Mouse (Mus musculus) granulocyte monocyte progenitor cell, adult 5-6 weeks (primary cell): ENCODE results near the gene Cdc42bpg. TPM values are rescaled to one million over a fixed set of nuclear protein-coding genes. Genes with fewer than 3 reads are reported as not detected.

Source experiments
- ATAC-seq: replicated peaks from 2 replicates; pipeline ENCODE4 v1.8.0; 2016; ENCODE audit warnings: mild to moderate bottlenecking, moderate TSS enrichment, inconsistent platforms; ENCODE audit not compliant: poor library complexity, severe bottlenecking
- total RNA-seq, 2 experiments: library from RNA; stranded (forward) in 1 of 2; stranded (reverse) in 1 of 2; fragments of 200-712, 200-1000 nt in 1 of 2; fragments of >200 nt in 1 of 2; fragmentation: Nextera tagmentation in 1 of 2; gene quantifications; 2 replicates each; pipeline ENCODE4 v1.2.3; 2014 to 2017

The Cdc42bpg gene
- total RNA-seq, 2 experiments from 2014 or later: 2.6 to 3.6 TPM

DNA sequence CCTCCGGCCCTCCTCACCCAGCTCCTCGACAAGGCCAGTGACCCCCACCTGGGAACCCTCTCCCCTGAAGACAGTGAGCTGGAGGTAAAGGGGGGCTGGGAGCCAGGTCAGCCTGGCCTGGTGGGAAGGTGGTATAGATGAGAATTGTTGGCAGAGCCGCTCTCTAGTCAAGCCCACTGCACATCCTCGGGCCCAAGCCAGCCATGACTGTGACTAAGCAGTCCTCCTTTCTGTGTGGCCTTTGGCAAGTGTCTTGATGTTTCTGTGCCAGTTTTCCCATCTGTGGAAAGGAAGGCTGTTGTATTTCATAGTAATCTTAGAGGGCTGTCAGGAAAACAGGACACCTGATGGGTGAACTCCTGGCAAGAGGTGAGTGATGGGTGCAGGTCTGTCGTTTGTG lies 37.7 kb downstream of the Cdc42bpg start:
- no peak for ATAC-seq

DNA sequence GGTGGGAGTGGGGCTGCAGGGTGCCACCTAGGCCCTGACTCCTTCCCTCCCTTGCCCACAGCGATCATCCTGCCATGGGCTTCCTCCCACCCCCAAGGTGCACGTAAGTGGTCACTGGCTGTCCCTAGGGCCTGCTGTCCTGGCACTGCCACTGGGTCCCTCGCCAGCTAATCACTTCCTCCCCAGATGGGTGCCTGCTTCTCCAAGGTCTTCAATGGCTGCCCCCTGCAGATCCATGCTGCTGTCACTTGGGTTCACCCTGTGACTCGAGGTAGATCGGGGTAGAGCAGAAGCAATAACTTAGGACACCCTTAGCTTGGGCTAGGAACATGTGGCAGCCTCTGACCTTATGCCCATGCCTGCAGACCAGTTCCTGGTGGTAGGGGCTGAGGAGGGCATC lies 39.8 kb downstream of the Cdc42bpg start:
- ATAC-seq: no peak

- ATAC-seq: no peak
Observed at GRCm38 (mm10) chr19:6346661-6347060, 40.4 kb downstream of the Cdc42bpg start.

- no peak for ATAC-seq
Observed at GRCm38 (mm10) chr19:6347615-6348014, 41.4 kb downstream of the Cdc42bpg start.

DNA sequence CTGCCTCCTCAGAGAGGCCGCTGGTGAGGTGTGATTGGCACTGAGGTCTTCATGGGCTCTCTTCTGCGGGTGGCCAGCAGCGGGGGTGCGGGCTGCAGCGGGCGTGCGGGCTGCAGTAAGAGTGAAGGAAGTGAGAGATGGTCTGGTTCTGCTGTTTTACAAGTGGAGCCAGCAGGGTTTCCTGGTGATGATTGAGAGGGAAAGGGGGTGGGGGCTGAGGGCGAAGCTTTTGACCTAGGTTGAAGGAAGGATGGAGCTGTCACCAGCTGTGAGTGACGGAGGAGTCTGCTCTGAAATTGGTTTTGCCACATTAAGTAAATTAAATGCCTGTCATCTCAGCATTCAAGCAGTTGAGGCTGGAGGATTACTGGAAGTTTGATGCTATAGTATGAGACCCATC lies 42.5 kb downstream of the Cdc42bpg start:
- no peak for ATAC-seq

DNA sequence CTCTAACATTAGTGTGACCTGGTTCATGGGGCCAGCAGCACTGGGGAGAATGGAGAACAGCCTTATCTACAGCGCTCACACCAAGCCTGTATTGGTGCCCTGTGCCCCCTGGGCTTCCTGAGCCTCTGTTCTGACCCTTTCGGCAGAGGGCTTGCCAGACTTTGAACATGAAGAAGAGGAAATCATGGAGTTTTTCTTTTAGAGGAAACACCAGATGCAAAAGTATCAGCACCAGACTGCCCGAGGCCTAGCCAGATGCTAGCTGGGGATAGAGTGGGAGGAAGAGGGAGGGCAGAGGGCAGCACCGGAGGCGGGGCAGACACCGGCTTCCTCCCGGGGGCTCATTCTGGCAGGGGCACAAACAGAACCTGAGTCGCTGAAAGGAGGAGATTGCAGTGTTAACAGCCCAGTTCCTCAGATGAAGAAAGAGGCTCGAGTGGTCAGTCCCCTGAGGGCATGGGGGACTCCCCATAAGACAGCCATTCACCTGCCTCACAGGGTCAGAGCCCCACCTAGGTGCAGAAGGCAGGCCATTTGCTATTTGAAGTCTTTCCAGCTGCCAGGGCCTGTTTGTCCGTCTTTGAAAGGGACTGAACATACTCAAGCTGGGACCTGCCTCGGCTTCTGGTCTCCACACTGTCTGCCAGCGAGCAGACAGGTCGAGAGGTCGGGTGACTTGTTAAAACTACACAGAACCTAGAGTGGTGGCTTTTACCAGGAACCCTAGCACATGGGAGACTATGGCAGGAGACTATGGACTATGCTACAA lies 43.1 kb downstream of the Cdc42bpg start:
- ATAC-seq: peak; percentile 54

DNA sequence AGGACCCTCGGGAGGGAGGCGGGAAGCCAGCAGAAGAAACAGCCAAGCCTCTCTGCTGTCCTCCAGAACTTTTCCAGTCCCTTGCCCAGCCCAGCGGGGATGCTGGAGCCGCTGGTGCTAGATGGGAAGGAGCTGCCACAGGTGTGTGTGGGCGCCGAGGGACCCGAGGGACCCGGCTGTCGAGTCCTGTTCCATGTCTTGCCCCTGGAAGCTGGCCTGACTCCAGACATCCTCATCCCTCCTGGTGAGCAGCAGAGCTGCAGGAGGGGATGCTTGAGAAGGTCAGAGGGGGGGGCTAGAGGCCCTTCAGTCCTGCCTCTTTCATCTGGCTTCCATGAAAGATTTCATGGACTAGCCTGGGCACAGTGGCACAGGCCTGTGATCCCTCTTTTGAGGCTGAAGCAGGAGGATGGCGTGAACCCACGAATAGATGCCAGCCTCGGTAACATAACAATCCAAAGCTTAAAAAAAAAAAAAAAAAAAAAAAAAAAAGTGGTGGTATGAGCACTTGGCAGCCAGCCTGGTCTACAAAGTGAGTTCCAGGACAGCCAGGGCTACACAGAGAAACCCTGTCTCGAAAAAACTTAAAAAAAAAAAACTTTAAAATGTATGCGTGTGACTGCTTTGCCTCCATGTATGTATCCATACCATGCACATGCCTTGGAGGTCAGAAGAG lies 45.3 kb downstream of the Cdc42bpg start:
- ATAC-seq: no peak

GRCm38 (mm10) chr19:6352107-6352505 lies 45.9 kb downstream of the Cdc42bpg start:
- ATAC-seq: peak; percentile 53

GRCm38 (mm10) chr19:6354030-6354429 lies 47.8 kb downstream of the Cdc42bpg start:
- ATAC-seq: no peak

DNA sequence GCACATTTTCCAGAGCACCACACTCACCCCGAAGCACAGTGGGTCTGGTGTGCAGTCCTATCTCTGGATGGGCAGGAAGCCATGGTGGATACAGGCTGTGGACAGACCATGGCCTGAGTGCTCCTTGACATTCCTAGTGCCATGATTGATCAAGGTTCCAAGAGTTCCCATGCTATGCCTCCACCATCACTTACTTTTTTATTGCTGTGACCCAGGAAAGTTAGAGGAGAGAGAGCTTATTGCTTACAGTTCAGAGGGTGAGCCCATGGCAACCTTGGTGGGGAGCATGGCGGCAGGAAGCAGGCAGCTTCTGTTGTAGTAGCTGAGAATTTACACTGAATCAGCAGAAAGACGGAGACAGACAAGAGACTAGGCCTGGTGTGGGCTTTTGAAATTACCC lies 55.0 kb downstream of the Cdc42bpg start:
- no peak for ATAC-seq

DNA sequence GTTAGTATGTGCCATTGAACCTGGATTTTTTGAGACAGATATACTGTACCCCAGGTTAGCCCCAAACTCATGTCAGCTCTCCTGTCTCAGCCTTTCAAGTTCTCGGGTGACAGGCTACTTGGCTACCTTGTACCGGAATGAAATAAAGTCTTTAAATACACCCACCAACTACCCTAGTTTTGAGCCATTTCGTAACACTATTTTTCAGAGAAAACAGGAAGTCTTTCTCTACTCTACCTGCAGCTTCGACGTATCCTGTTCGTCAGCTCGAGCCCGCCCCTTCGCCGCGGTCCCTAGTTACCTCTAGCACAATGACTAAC lies 56.8 kb downstream of the Cdc42bpg start:
- no peak for ATAC-seq

DNA sequence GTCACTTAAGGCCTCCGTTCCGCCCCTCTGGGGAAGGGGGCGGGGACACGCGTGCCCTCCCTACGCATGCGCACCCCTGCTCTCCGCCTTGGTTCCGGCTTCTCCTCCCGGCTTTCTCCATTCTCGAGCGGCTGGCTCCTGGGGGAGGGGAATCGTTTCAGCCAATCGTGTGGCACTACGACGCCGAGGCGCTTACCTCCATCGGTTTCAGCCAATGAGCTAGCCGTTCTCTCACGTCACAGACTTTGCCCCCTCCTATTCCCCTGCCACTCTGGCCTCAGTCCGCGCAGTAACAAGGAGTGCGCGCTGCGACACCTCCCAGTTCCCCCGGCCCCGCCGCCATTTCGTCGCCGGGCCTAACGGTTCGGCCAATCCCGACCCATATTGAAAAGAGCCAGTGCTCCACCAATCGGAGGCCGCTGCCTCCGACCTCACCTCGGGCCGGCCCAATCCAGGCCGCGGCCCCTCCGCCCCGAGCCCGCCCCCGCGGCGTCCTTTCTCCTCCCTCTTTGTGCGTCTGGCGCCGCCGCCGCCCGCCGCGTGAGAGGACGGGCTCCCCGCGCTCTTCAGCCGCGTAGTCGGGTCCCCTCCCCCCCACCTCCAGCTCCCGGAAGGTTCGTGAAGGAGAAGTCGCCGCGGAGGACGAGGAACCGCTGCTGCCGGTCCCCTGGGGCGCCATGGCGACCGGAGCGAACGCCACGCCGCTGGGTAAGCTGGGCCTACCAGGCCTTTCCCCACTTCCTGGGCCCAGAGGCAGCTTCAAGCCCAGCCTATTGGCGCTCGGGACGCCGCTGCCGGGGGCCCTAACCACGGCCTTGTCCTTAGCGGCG lies 57.4 kb downstream of the Cdc42bpg start, which contains the start of gene Sf1:
Gene Sf1 (plus strand): TSS at position 280 of the 830 bp plus-strand sequence.
- ATAC-seq: peak; percentile 84

GRCm38 (mm10) chr19:6364317-6364725 lies 58.1 kb downstream of the Cdc42bpg start:
- ATAC-seq: peak; percentile 26

DNA sequence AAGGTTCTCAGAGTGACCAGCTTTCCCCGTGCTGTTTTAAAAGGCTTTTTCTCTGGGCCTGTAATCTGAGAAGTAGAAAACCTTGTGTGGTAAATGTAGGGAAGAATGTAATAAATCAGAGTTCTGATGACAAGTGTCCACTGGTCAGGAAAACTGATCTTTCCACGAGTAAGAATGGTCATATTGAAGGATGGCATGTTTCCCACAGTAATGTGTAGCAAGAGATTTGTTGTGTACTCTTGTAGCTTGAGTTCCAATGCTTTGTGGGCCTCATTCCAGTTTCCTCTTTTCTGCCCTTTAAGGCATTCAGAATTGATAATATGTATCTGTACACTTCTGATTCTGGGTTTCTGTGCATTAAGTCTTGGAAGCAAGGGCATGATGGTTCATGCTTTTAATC lies 58.6 kb downstream of the Cdc42bpg start:
- ATAC-seq: no peak

- ATAC-seq: no peak
Observed at GRCm38 (mm10) chr19:6370175-6370574, 63.9 kb downstream of the Cdc42bpg start.

DNA sequence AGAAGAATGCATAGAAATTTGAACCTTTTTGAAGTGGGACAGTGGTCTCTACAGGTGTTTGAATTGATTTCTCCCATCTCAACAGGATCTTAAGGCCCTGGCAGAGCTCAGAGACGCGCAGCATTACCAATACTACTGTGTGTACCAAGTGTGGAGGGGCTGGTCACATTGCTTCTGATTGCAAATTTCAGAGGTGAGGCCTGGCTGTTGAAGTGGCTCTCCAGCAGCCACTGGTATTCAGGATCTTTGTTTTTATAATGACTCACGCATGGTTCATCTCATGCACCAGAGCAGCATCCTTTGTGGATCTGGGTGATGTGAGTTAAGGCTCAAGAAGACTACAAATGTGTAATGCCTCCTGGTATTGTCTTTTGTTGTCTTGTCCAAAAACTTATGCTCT lies 66.2 kb downstream of the Cdc42bpg start:
- ATAC-seq: no peak

DNA sequence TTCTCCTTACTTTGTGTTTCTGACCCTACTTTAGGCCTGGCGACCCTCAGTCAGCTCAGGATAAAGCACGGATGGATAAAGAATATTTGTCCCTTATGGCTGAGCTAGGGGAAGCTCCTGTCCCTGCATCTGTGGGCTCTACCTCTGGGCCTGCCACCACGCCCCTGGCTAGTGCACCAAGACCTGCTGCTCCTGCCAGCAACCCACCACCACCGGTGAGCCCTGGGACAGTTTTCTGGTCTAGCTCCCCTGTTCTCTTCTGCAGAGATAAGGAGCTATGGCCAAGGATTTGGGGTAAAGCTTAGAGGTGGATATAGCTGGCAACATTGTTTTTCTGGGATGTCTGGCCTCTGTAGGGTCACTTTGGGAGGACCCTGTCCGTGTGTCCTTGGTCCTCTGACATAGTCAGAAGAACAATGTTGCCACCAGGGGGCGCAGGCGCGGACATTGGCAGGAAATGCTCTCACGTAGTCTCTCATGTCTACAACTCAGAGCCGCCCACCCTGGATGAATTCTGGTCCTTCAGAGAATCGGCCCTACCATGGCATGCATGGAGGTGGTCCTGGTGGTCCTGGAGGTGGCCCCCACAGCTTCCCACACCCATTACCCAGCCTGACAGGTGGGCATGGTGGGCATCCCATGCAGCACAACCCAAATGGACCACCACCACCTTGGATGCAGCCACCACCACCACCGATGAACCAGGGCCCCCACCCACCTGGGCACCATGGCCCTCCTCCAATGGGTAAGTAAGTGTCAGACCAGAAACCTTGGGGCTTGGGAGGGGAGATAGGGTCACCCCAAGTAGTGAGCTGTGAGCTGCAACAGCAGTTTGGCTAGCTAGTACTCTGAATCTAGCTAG lies 67.5 kb downstream of the Cdc42bpg start:
- peak; percentile 42 for ATAC-seq

DNA sequence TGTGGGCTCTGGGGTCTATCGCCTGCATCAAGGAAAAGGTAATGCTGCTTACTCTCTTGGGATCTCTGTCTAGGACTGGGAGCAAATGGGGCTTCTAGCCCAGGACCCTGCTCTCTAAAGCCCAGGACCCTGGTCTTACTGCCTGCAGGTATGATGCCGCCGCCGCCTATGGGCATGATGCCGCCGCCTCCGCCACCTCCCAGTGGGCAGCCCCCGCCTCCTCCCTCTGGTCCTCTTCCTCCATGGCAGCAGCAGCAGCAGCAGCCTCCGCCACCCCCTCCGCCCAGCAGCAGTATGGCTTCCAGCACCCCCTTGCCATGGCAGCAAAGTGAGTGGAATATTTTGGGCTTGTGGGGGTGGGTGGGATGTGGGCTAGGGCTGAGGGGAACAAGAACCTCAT lies 68.3 kb downstream of the Cdc42bpg start:
- no peak for ATAC-seq
